Mouse (Mus musculus): Measurements from ENCODE around the gene Ttc19.

DNA sequence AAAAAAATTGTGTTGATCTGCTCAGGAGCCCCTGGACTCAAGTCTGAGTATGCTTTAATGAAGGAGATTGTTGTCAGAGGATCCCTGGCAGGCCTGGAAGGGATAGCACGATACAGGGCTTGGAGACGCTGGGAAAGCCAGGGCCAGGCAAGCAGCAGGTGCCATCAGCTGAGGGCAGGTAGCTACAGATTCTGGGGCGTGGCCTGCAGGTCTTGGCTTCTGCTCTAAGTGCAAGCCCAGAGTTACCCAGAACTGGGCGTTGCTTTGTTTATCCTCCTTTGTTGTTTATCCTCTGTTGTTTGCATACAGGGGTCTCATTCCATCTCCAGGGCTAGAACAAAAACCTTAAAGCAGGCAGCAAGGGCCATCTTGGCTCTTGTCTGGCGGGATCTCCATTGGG, 27.9 kb upstream of the Ttc19 start:
- TF ChIP-seq CHD2 (IDR thresholded peaks at IDR 0.05; ENCODE audit: low read depth, low read length): no peak
- no peak for TF ChIP-seq HCFC1 (IDR thresholded peaks at IDR 0.05; ENCODE audit: borderline replicate concordance, insufficient read depth, low read length)
- TF ChIP-seq MAFK (IDR thresholded peaks at IDR 0.05; ENCODE audit: insufficient read depth, low read depth, low read length): no peak
- TF ChIP-seq ZNF384 (IDR thresholded peaks at IDR 0.05; ENCODE audit: low read depth, low read length): no peak
